Mouse (Mus musculus) hindbrain, embryonic 12.5 days (tissue): ENCODE measurements around the gene Med7. TPM values are rescaled to one million over a fixed set of nuclear protein-coding genes. Genes with fewer than 3 reads are reported as not detected.

Experiments
- ATAC-seq: fragments of 200-750 bp; cut with Nextera tagmentation; 2 replicates; pipeline ENCODE4 v1.8.0; 2017; ENCODE audit warnings: moderate TSS enrichment; ENCODE audit not compliant: low FRiP score
- H3K27ac ChIP-seq: fragments of 300-500 bp; sonication (generic); 2 replicates; pipeline ENCODE4 v1.5.1; 2016; ENCODE audit warnings: mild to moderate bottlenecking
- H3K27me3 ChIP-seq: fragments of 300-500 bp; sonication (generic); 2 replicates; pipeline ENCODE4 v1.6.1; 2016; ENCODE audit warnings: mild to moderate bottlenecking
- H3K36me3 ChIP-seq: fragments of 300-500 bp; sonication (generic); 2 replicates; pipeline ENCODE4 v1.6.1; 2016; ENCODE audit warnings: mild to moderate bottlenecking
- H3K4me1 ChIP-seq: fragments of 300-500 bp; sonication (generic); 2 replicates; pipeline ENCODE4 v1.6.1; 2016
- H3K4me2 ChIP-seq: fragments of 300-500 bp; sonication (generic); replicated peaks from 2 replicates; pipeline ENCODE4 v1.6.1; 2016; ENCODE audit warnings: mild to moderate bottlenecking
- H3K4me3 ChIP-seq: fragments of 300-500 bp; sonication (generic); 2 replicates; pipeline ENCODE4 v1.5.1; 2016; ENCODE audit warnings: mild to moderate bottlenecking
- H3K9ac ChIP-seq: fragments of 300-500 bp; sonication (generic); 2 replicates; pipeline ENCODE4 v1.6.1; 2016; ENCODE audit warnings: mild to moderate bottlenecking, moderate library complexity
- H3K9me3 ChIP-seq: fragments of 300-500 bp; sonication (generic); replicated peaks from 2 replicates; pipeline ENCODE4 v1.6.1; 2016; ENCODE audit warnings: mild to moderate bottlenecking
- WGBS: fragments of 180-500 bp; shearing (Covaris S2); methylation state at CpG from one replicate; pipeline ENCODE4 v1.1.7; 2016; 5-methylcytosine and 5-hydroxymethylcytosine counted together
- polyA plus RNA-seq: library from polyadenylated mRNA; unstranded; fragments of >200 nt; fragmentation: Nextera tagmentation; extraction: Ambion mirVana; gene quantifications from 2 replicates; pipeline ENCODE4 v1.2.1, GENCODE M21; 2016

Gene Med7
- polyA plus RNA-seq, 1 experiment from 2014 or later = 85.9 TPM

DNA sequence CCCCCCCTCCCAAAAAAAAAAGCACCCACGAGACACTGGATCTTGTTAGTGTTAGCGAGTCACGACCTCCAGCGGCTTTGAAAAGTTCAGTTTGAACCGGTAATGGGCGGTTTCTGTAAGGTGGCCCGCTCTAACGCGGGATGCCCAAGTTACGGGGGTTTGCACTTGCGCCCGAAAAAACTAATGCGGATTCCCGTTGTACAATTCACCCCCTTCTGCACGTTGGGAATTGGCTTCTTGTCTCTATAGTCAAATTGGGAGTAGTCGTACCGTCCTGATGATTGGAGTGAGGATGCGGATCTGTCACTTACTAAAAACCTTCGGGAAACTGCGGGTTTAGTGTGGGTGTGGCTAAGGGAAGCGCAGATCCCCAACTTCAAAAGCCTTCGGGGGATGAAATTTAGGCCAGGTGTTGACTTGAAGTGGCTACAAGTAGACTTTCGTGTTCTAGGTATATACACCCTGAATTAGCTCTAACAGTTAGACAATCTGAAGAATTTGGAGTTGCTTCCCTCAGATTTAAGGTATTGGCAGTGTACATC, 805 bp downstream of the Med7 start:
- H3K9ac ChIP-seq = peak overlapping the region; percentile 90
- ATAC-seq = no peak; the same call in 1 of the 2 replicates
- peak overlapping the region; percentile 91; the same call in 1 of the 2 replicates for H3K27ac ChIP-seq
- 2% methylated on average over 23 of the region's 23 CpGs for WGBS
- peaks cover 12% of the 10 kb centered on the region for H3K36me3 ChIP-seq
- peak overlapping the region; percentile 77 for H3K4me2 ChIP-seq
- no peaks in the 10 kb centered on the region for H3K9me3 ChIP-seq
- peak overlapping the region; percentile 96 for H3K4me3 ChIP-seq
- H3K4me1 ChIP-seq = peaks cover 4% of the 10 kb centered on the region
- H3K27me3 ChIP-seq = no peaks in the 10 kb centered on the region

DNA sequence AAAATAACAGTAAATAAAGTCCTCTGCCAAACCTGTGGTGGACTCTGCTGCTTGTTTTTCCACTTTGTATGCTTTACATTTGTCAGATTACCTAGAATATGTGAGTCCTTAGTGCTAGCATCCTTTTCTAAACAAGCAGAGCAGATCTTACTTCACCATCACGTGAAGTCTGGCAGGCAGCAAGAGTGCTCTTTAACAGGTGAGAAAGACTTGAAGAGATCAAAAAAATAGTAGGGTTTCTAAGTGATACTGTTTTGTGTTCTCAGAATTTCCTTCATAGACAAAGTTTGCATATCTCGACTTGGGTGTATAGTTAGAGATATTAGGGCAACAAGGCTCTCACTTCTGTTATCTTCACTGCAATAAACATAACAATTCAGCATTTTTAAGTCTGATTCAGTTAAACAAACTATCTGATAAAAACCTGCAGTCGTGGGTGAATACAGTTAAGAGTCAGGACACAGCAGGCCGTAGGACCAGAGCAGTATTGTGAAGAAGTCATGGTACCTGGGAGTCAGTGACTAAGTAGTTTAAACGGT, 2.3 kb downstream of the Med7 start:
- Histone ChIP-seq H3K9ac (no peak overlapping the region), H3K36me3 (peaks cover 16% of the 10 kb centered on the region), H3K4me1 (peaks cover 4% of the 10 kb centered on the region), H3K27me3 (no peaks in the 10 kb centered on the region), H3K27ac (no peak overlapping the region), H3K4me2 (no peak overlapping the region), H3K4me3 (no peak overlapping the region), H3K9me3 (no peaks in the 10 kb centered on the region)
- no peak for ATAC-seq
- WGBS = 94% methylated on average over 5 of the region's 5 CpGs

DNA sequence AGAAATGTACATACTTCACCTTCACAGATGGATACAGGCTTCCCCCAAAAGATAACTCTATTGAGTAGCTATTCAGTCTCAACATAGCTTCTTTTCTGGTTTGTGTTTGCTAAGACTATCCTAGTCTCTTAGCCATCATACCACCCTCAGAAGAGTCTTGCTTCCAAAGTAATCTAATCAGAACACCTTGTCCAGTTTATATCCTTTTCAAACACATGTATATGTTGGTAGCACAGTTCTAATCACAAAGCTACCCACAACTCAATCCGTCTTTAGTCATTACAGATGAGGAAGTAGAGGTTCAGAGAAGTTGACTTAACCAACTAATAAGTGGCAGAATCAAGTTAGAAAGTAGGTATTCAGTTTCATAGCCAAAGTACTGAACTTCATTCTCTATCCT, 5.0 kb downstream of the Med7 start:
- no peaks in the 10 kb centered on the region for H3K27me3 ChIP-seq
- H3K27ac ChIP-seq = no peak overlapping the region
- no peak overlapping the region for H3K4me3 ChIP-seq
- no peak overlapping the region for H3K9ac ChIP-seq
- WGBS = 97% methylated on average over 1 of the region's 1 CpGs
- H3K36me3 ChIP-seq = peaks cover 16% of the 10 kb centered on the region
- H3K4me1 ChIP-seq = peaks cover 4% of the 10 kb centered on the region
- no peaks in the 10 kb centered on the region for H3K9me3 ChIP-seq
- no peak for ATAC-seq
- H3K4me2 ChIP-seq = no peak overlapping the region

DNA sequence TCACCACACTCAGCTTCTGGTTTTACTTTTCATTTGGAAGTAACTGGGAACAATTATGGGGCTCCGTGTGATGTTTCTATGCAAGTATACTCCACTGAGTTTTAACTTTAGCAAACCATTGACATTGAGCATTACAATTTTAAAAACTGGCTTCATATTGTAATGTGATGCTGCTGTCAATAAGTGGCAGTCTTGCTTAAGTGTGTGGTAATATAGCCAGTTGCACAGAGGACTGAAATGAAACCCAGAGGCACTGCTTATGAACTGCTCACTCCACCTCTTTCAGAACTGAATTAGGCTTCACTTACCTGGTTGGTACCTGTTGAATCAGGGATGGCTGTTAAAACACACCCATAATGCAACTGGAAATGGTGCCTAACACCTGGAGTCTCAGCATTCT, 6.4 kb downstream of the Med7 start:
- no peaks in the 10 kb centered on the region for H3K27me3 ChIP-seq
- no peaks in the 10 kb centered on the region for H3K9me3 ChIP-seq
- no peaks in the 10 kb centered on the region for H3K4me1 ChIP-seq
- no peak overlapping the region for H3K27ac ChIP-seq
- peaks cover 16% of the 10 kb centered on the region for H3K36me3 ChIP-seq
- WGBS = 90% methylated on average over 1 of the region's 1 CpGs
- H3K4me2 ChIP-seq = no peak overlapping the region
- H3K4me3 ChIP-seq = no peak overlapping the region
- ATAC-seq = no peak
- H3K9ac ChIP-seq = no peak overlapping the region

DNA sequence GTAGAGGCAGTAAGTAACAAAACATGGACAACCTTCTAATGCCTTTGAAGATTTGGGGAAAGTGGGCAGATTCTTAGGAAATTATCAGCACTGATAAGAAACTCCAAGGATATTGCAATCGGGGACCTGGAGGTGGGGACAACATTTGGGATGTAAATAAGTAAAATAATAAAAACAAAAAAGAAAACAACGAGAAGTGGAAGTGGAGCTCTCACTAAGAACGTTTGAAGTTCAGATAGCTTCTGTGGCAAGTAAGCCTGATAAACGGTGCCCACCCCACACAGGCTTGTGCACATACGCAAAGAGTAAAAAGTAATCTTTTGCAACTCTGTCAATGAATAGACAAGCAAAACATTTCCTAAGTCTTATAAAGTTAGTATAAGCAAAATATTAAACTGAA, 7.3 kb downstream of the Med7 start:
- H3K27me3 ChIP-seq = no peaks in the 10 kb centered on the region
- ATAC-seq = no peak
- H3K9me3 ChIP-seq = no peaks in the 10 kb centered on the region
- peaks cover 16% of the 10 kb centered on the region for H3K36me3 ChIP-seq
- no peak overlapping the region for H3K27ac ChIP-seq
- no peaks in the 10 kb centered on the region for H3K4me1 ChIP-seq
- WGBS = 91% methylated on average over 5 of the region's 5 CpGs
- H3K4me2 ChIP-seq = no peak overlapping the region
- no peak overlapping the region for H3K4me3 ChIP-seq
- H3K9ac ChIP-seq = no peak overlapping the region

DNA sequence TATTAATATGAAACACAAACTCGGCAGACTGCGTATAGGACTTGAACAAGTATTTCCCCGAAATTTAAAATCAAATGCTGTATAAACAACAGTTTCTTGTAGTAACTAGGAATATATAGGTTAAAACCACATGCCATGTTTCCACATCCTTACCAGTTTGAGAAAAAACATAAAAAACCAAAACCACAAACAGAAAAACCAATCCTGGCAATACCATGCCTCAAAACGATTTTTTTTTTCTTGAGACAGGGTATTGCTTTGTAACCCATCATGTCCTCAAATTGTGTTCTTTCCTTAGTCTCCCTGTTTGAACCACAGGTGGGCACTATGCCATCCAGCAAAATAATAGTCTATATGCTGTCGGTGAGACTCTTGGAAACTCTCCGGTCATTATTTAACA, 9.4 kb downstream of the Med7 start:
- peaks cover 9% of the 10 kb centered on the region for H3K36me3 ChIP-seq
- H3K27me3 ChIP-seq = no peaks in the 10 kb centered on the region
- ATAC-seq = no peak
- WGBS = 93% methylated on average over 6 of the region's 6 CpGs
- no peak overlapping the region for H3K4me2 ChIP-seq
- H3K9ac ChIP-seq = no peak overlapping the region
- H3K4me3 ChIP-seq = no peak overlapping the region
- H3K27ac ChIP-seq = no peak overlapping the region
- H3K4me1 ChIP-seq = no peaks in the 10 kb centered on the region
- H3K9me3 ChIP-seq = no peaks in the 10 kb centered on the region

DNA sequence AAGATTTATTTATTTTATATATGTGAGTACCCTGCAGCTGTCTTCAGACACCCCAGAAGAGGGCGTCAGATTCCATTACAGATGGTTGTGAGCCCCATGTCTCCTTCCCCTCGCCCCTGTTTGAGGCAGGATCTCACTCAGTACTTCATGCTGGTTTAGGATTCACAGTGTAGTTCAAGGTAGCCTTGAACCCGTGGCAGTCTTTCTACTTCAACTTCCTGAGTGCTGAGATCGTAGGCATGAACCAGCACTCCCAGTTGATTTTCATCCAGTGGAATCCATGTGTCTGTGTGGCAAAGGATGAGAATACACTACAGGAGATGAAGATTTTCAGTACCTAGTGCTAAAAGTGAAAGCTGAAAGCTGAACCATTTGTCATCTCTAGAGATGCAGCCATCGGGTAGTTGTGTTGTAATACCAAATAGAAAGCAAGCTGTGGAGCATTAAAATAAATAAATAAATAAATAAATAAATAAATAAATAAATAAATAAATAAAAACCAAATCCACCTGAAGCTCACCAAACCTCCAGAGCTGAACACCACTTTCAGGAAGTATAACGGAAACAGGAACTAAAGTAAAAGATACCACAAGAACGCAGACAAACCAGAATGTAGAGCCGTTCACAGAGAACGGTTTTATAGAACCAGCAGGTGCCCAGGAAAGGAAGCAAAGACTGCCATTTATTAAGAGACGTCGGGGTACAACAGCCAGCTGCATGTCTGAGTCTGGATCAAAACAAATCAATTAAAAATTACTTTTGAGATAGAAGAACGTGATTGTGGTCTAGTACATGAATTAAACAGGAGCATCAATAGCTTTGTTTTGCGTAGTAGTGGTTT, 11.1 kb downstream of the Med7 start:
- ATAC-seq = no peak
- Histone ChIP-seq H3K36me3 (peaks cover 5% of the 10 kb centered on the region; the same call in 1 of the 2 replicates), H3K27ac (no peak overlapping the region), H3K4me2 (no peak overlapping the region), H3K27me3 (no peaks in the 10 kb centered on the region), H3K9ac (no peak overlapping the region), H3K4me3 (no peak overlapping the region), H3K9me3 (no peaks in the 10 kb centered on the region), H3K4me1 (no peaks in the 10 kb centered on the region)
- WGBS = 83% methylated on average over 13 of the region's 13 CpGs

DNA sequence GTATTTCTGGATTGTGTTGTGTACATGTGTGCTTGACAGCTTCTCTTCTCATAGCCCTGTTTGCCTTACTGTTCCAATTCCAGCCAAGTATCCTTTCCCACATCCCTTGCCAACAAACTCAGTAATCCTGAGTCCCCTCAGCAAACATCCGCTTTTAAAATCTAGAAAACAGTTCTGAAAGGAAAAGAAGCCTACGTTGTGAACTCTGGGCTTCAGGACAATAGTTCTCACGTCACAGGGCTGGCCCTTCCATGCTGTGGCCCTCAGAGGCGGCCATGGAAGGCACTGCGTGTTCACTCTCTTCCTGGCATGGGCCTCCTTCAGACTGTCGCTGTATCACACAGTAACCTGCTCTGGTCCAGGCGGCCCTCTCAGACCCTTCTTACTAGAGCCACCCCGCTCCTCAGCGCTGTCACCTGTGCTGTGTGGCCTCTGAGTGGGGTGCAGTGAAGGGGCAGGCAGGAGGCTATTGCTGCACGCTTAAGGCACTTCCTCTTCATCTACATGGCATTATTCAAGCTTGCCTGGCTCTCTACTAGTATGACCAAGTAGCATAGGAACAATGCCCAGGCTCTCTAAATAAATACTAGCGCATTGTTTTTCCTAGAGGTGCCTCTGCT, 12.8 kb downstream of the Med7 start:
- Histone ChIP-seq H3K27ac (no peak overlapping the region), H3K4me2 (no peak overlapping the region), H3K9me3 (no peaks in the 10 kb centered on the region), H3K9ac (no peak overlapping the region), H3K36me3 (no peaks in the 10 kb centered on the region), H3K27me3 (no peaks in the 10 kb centered on the region), H3K4me3 (no peak overlapping the region), H3K4me1 (no peaks in the 10 kb centered on the region)
- ATAC-seq = no peak
- 83% methylated on average over 11 of the region's 11 CpGs for WGBS

DNA sequence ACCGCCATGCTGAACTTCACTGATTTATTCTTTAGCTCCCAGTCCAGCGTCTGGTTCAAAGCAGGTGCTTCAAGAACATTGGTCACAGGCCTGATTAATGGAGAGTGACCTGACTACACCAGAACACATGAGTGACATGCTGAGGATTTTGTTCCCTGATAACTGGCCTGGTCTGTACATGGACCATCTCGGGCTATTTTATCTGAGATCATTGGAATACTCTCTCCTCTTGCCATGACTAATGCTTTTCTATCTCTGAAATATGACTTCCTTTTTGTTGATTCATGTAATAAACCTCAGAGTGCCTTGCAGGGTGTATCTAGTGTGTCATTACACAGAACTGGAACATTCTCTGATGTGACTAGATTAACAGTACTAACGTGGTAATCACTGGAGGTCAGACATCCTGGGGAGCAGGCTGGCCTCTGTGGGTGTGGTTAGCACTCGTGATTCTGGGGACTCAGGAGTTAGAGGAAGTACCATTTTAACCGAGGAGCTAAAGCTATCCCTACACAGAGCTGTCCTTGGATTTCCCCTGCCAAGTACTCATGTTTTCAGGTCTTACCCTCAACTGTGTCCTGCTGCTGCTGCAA, 17.8 kb downstream of the Med7 start, which contains the start of gene Havcr2:
Havcr2 (plus strand) TSS at position 483 of the 593 bp plus-strand sequence.
- ATAC-seq = no peak
- Histone ChIP-seq H3K27me3 (no peaks in the 10 kb centered on the region), H3K36me3 (no peaks in the 10 kb centered on the region), H3K4me1 (no peaks in the 10 kb centered on the region), H3K4me3 (no peak within 1 kb of the TSS), H3K27ac (no peak within 1 kb of the TSS), H3K9ac (no peak within 1 kb of the TSS), H3K4me2 (no peak within 1 kb of the TSS), H3K9me3 (no peaks in the 10 kb centered on the region)
- 76% methylated on average over 6 of the region's 6 CpGs for WGBS

DNA sequence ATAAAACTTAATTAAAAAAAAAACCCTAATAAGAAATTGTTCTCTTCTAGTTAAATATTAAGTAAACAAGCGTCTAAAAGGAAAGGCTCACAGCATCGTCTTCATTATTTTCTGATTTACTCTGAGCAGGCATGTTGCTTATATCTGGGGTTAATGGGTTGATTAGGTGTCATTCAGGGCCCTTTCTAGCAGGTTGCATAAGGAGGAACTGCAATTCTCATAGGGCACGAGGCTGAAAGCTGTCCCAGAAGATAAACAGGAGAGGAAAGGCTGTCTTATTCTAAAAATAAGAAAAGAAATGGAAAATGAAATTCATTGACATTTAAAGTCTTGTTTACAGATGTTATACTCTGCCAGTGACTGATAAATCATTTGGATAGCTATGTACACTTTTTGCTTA, 23.2 kb downstream of the Med7 start:
- Histone ChIP-seq H3K4me1 (no peaks in the 10 kb centered on the region), H3K9me3 (no peaks in the 10 kb centered on the region), H3K4me2 (no peak overlapping the region), H3K36me3 (no peaks in the 10 kb centered on the region), H3K27me3 (no peaks in the 10 kb centered on the region), H3K4me3 (no peak overlapping the region), H3K27ac (no peak overlapping the region), H3K9ac (no peak overlapping the region)
- ATAC-seq = no peak
- 85% methylated on average over 3 of the region's 3 CpGs for WGBS

DNA sequence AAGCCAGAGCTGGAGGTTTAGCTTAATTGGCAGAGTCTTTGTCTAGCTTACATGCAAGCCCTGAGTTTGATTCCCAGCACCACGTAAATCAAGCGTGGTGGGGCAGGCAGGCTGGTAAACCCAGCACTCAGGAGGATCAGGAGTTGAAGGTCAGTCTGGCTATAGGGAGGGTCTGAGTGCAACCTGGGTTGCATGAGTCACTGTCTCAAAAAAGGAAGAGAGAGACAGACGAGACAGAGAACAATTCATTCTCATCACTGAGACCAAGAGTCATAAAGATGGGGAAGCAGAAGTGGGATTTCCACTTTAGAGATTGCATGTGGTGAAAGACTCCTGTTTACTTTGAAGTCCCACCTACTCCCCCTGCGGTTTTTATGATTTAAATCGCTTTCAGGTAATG, 24.6 kb downstream of the Med7 start:
- WGBS = 82% methylated on average over 5 of the region's 5 CpGs
- Histone ChIP-seq H3K4me1 (no peaks in the 10 kb centered on the region), H3K9me3 (no peaks in the 10 kb centered on the region), H3K27me3 (no peaks in the 10 kb centered on the region), H3K36me3 (no peaks in the 10 kb centered on the region), H3K4me3 (no peak overlapping the region), H3K9ac (no peak overlapping the region), H3K4me2 (no peak overlapping the region), H3K27ac (no peak overlapping the region)
- no peak for ATAC-seq

DNA sequence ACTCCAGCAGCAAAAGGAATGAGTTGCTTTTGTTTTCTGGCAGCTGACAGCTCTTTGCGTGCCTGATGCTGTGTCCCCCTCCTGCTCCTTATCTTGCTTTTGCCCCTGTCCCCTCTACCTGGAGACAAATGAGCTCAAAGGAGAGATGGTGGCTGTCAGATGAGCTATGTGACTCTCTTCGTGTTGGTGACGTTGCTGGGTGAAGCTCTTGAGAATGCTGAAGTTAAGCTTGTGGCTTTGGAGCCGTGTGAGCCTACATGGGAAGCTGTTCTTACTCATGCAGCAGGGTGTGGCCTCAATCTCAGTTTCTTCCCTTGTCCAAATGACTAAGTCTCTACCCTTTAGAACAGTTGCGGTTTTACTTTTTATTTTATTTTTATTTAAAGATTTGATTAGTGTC, 25.2 kb downstream of the Med7 start:
- Histone ChIP-seq H3K36me3 (no peaks in the 10 kb centered on the region), H3K4me3 (no peak overlapping the region), H3K27ac (no peak overlapping the region), H3K27me3 (no peaks in the 10 kb centered on the region), H3K4me1 (no peaks in the 10 kb centered on the region), H3K9me3 (no peaks in the 10 kb centered on the region), H3K4me2 (no peak overlapping the region), H3K9ac (no peak overlapping the region)
- 72% methylated on average over 5 of the region's 5 CpGs for WGBS
- no peak for ATAC-seq
